Mouse (Mus musculus) liver, adult 2 months (tissue): ENCODE measurements around the gene Med25.

Experiments used
- CTCF ChIP-seq: fragments of 200-500 bp; IDR thresholded peaks from 2 replicates; pipeline ENCODE4 v1.5.1; 2011; ENCODE audit warnings: low read depth, low read length, control low read depth
- POLR2A ChIP-seq: fragments of 200-500 bp; IDR thresholded peaks from 2 replicates; pipeline ENCODE4 v1.6.1; 2011; ENCODE audit warnings: low read length, control low read depth; ENCODE audit not compliant: insufficient read depth; ENCODE audit errors: extremely low read depth

GRCm38 (mm10) chr7:44868919-44869696, 23.4 kb downstream of the Med25 start:
- TF ChIP-seq CTCF, result no peak
- no peak for TF ChIP-seq POLR2A
